Mouse (Mus musculus): ENCODE results near the gene Olfr1258. TPM values are rescaled to one million over a fixed set of nuclear protein-coding genes. Genes with fewer than 3 reads are reported as not detected.
"Not testable (repeated sequence)": the region's sequence is repeated elsewhere in the genome, so short reads cannot be mapped to it uniquely, and the experiment has no call there.

The Olfr1258 gene
- polyA plus RNA-seq (2015; fragmentation: Nextera tagmentation; extraction: Ambion mirVana) = not detected in 2 replicates

- no peak within 1 kb of the TSS for H3K9ac ChIP-seq (ENCODE audit: low read depth, low read length)
- TF ChIP-seq CTCF (IDR thresholded peaks at IDR 0.05; ENCODE audit: low read depth) = no peak
- ATAC-seq (replicated peaks; ENCODE audit: low FRiP score, low read depth) = no peak
Observed at GRCm38 (mm10) chr2:89927009-89927408, at the start of gene Olfr1258. Olfr1258 (plus strand) TSS chr2:89927309.

GRCm38 (mm10) chr2:89878137-89878536 is 49.0 kb upstream of the Olfr1258 start, which contains the start of gene Olfr1257:
Olfr1257 (plus strand) TSS chr2:89878437.
- no peak within 1 kb of the TSS for H3K4me3 ChIP-seq (replicated peaks; ENCODE audit: low read depth, low read length)
- H3K9me3 ChIP-seq (replicated peaks; ENCODE audit: low read length) = no peaks in the 10 kb centered on the region
- TF ChIP-seq CTCF (IDR thresholded peaks at IDR 0.05; ENCODE audit: low read depth) = no peak
- H3K4me2 ChIP-seq (ENCODE audit: low read length) = no peak within 1 kb of the TSS
- no peak for DNase-seq (ENCODE audit: low spot score)
- H3K36me3 ChIP-seq (ENCODE audit: insufficient read depth, low read length) = no peaks in the 10 kb centered on the region
- ATAC-seq (replicated peaks; ENCODE audit: low FRiP score, low read depth) = no peak
- H3K27me3 ChIP-seq (ENCODE audit: insufficient read depth, low read length) = no peaks in the 10 kb centered on the region
- H3K4me1 ChIP-seq (replicated peaks; ENCODE audit: insufficient read depth, low read length) = no peaks in the 10 kb centered on the region
- H3K27ac ChIP-seq = no peak within 1 kb of the TSS
- no peak within 1 kb of the TSS for H3K9ac ChIP-seq (ENCODE audit: low read depth, low read length)
- WGBS = 92% methylated on average over 1 of the region's 1 CpGs

More at GRCm38 (mm10) chr2:89927009-89927408, at the start of gene Olfr1258:
- no peak within 1 kb of the TSS for H3K27ac ChIP-seq
- H3K4me1 ChIP-seq (replicated peaks; ENCODE audit: insufficient read depth, low read length) = no peaks in the 10 kb centered on the region
- H3K27me3 ChIP-seq (ENCODE audit: insufficient read depth, low read length) = no peaks in the 10 kb centered on the region
- H3K9me3 ChIP-seq (replicated peaks; ENCODE audit: low read length) = no peaks in the 10 kb centered on the region
- H3K4me3 ChIP-seq (replicated peaks; ENCODE audit: low read depth, low read length) = no peak within 1 kb of the TSS
- H3K4me2 ChIP-seq (ENCODE audit: low read length) = no peak within 1 kb of the TSS
- DNase-seq (ENCODE audit: low spot score) = no peak
- H3K36me3 ChIP-seq (ENCODE audit: insufficient read depth, low read length) = no peaks in the 10 kb centered on the region

- H3K27me3 ChIP-seq (ENCODE audit: insufficient read depth, low read length); H3K27ac ChIP-seq; H3K9ac ChIP-seq (ENCODE audit: low read depth, low read length); DNase-seq (ENCODE audit: low spot score); H3K4me1 ChIP-seq (replicated peaks; ENCODE audit: insufficient read depth, low read length); H3K9me3 ChIP-seq (replicated peaks; ENCODE audit: low read length); H3K4me3 ChIP-seq (replicated peaks; ENCODE audit: low read depth, low read length); H3K36me3 ChIP-seq (ENCODE audit: insufficient read depth, low read length); ATAC-seq (replicated peaks; ENCODE audit: low FRiP score, low read depth); H3K4me2 ChIP-seq (ENCODE audit: low read length): not testable (repeated sequence)
- 91% methylated on average over 9 of the region's 9 CpGs for WGBS
Observed at GRCm38 (mm10) chr2:89912616-89913015, 14.5 kb upstream of the Olfr1258 start.

GRCm38 (mm10) chr2:89948564-89948963 is 21.5 kb downstream of the Olfr1258 start, which contains the start of gene Olfr1259:
Olfr1259 (minus strand) TSS chr2:89948664.
- no peak for TF ChIP-seq CTCF (IDR thresholded peaks at IDR 0.05; ENCODE audit: low read depth)

GRCm38 (mm10) chr2:89974184-89974583 is 47.1 kb downstream of the Olfr1258 start, which contains the start of gene Olfr1260:
Olfr1260 (plus strand) TSS chr2:89974340.
- no peak within 1 kb of the TSS for H3K27ac ChIP-seq
- DNase-seq (ENCODE audit: low spot score) = peak; percentile 29

More at GRCm38 (mm10) chr2:89948564-89948963, 21.5 kb downstream of the Olfr1258 start, which contains the start of gene Olfr1259:
- Histone ChIP-seq H3K9ac (ENCODE audit: low read depth, low read length) (no peak within 1 kb of the TSS), H3K4me1 (replicated peaks; ENCODE audit: insufficient read depth, low read length) (no peaks in the 10 kb centered on the region), H3K4me3 (replicated peaks; ENCODE audit: low read depth, low read length) (no peak within 1 kb of the TSS), H3K27me3 (ENCODE audit: insufficient read depth, low read length) (no peaks in the 10 kb centered on the region), H3K9me3 (replicated peaks; ENCODE audit: low read length) (no peaks in the 10 kb centered on the region), H3K36me3 (ENCODE audit: insufficient read depth, low read length) (no peaks in the 10 kb centered on the region), H3K4me2 (ENCODE audit: low read length) (no peak within 1 kb of the TSS), H3K27ac (no peak within 1 kb of the TSS)
- DNase-seq (ENCODE audit: low spot score) (no peak), ATAC-seq (replicated peaks; ENCODE audit: low FRiP score, low read depth) (no peak)
- 83% methylated on average over 5 of the region's 5 CpGs for WGBS

GRCm38 (mm10) chr2:89977709-89978108 is 50.6 kb downstream of the Olfr1258 start:
- Histone ChIP-seq H3K36me3 (ENCODE audit: insufficient read depth, low read length) (no peaks in the 10 kb centered on the region), H3K9ac (ENCODE audit: low read depth, low read length) (no peak overlapping the region), H3K4me2 (ENCODE audit: low read length) (no peak overlapping the region), H3K4me1 (replicated peaks; ENCODE audit: insufficient read depth, low read length) (no peaks in the 10 kb centered on the region), H3K9me3 (replicated peaks; ENCODE audit: low read length) (no peaks in the 10 kb centered on the region), H3K27me3 (ENCODE audit: insufficient read depth, low read length) (no peaks in the 10 kb centered on the region), H3K27ac (no peak overlapping the region), H3K4me3 (replicated peaks; ENCODE audit: low read depth, low read length) (no peak overlapping the region)
- no peak for TF ChIP-seq CTCF (IDR thresholded peaks at IDR 0.05; ENCODE audit: low read depth)
- WGBS = 86% methylated on average over 2 of the region's 2 CpGs
- ATAC-seq (replicated peaks; ENCODE audit: low FRiP score, low read depth) (no peak), DNase-seq (ENCODE audit: low spot score) (no peak)

More at GRCm38 (mm10) chr2:89974184-89974583, 47.1 kb downstream of the Olfr1258 start, which contains the start of gene Olfr1260:
- WGBS = 3% methylated on average over 2 of the region's 2 CpGs
- no peak for ATAC-seq (replicated peaks; ENCODE audit: low FRiP score, low read depth)
- H3K36me3 ChIP-seq (ENCODE audit: insufficient read depth, low read length) = no peaks in the 10 kb centered on the region
- no peak within 1 kb of the TSS for H3K4me3 ChIP-seq (replicated peaks; ENCODE audit: low read depth, low read length)
- H3K4me2 ChIP-seq (ENCODE audit: low read length) = no peak within 1 kb of the TSS
- TF ChIP-seq CTCF (IDR thresholded peaks at IDR 0.05; ENCODE audit: low read depth) = no peak
- no peaks in the 10 kb centered on the region for H3K4me1 ChIP-seq (replicated peaks; ENCODE audit: insufficient read depth, low read length)
- H3K9me3 ChIP-seq (replicated peaks; ENCODE audit: low read length) = no peaks in the 10 kb centered on the region
- no peak within 1 kb of the TSS for H3K9ac ChIP-seq (ENCODE audit: low read depth, low read length)
- no peaks in the 10 kb centered on the region for H3K27me3 ChIP-seq (ENCODE audit: insufficient read depth, low read length)

Other genes starting within 250 kb of the Olfr1258 start
- gene Olfr1252, start 202.3 kb upstream of the Olfr1258 start, polyA plus RNA-seq (2015; fragmentation: Nextera tagmentation; extraction: Ambion mirVana) = not detected in 2 replicates
- not detected in 2 replicates for gene Olfr1253, start 170.2 kb upstream of the Olfr1258 start, polyA plus RNA-seq (2015; fragmentation: Nextera tagmentation; extraction: Ambion mirVana)
- gene Olfr1254, start 133.7 kb upstream of the Olfr1258 start, polyA plus RNA-seq (2015; fragmentation: Nextera tagmentation; extraction: Ambion mirVana) = not detected in 2 replicates
- gene Olfr1255, start 115.3 kb upstream of the Olfr1258 start, polyA plus RNA-seq (2015; fragmentation: Nextera tagmentation; extraction: Ambion mirVana) = not detected in 2 replicates
- gene Olfr1256, start 85.8 kb upstream of the Olfr1258 start, polyA plus RNA-seq (2015; fragmentation: Nextera tagmentation; extraction: Ambion mirVana) = not detected in 2 replicates
- not detected in 2 replicates for gene Olfr48, start 79.1 kb upstream of the Olfr1258 start, polyA plus RNA-seq (2015; fragmentation: Nextera tagmentation; extraction: Ambion mirVana)
- gene Olfr1257, start 48.9 kb upstream of the Olfr1258 start, polyA plus RNA-seq (2015; fragmentation: Nextera tagmentation; extraction: Ambion mirVana) = not detected in 2 replicates
- gene Olfr1259, start 21.4 kb downstream of the Olfr1258 start, polyA plus RNA-seq (2015; fragmentation: Nextera tagmentation; extraction: Ambion mirVana) = not detected in 2 replicates
- gene Olfr1260, start 47.0 kb downstream of the Olfr1258 start, polyA plus RNA-seq (2015; fragmentation: Nextera tagmentation; extraction: Ambion mirVana) = not detected in 2 replicates
- gene Olfr1261, start 63.9 kb downstream of the Olfr1258 start, polyA plus RNA-seq (2015; fragmentation: Nextera tagmentation; extraction: Ambion mirVana) = not detected in 2 replicates
- not detected in 2 replicates for gene Olfr1262, start 72.8 kb downstream of the Olfr1258 start, polyA plus RNA-seq (2015; fragmentation: Nextera tagmentation; extraction: Ambion mirVana)
- gene Olfr1263, start 84.8 kb downstream of the Olfr1258 start, polyA plus RNA-seq (2015; fragmentation: Nextera tagmentation; extraction: Ambion mirVana) = not detected in 2 replicates
- not detected in 2 replicates for gene Olfr1264, start 98.3 kb downstream of the Olfr1258 start, polyA plus RNA-seq (2015; fragmentation: Nextera tagmentation; extraction: Ambion mirVana)
- gene Olfr1265, start 108.0 kb downstream of the Olfr1258 start, polyA plus RNA-seq (2015; fragmentation: Nextera tagmentation; extraction: Ambion mirVana) = not detected in 2 replicates
- gene Olfr140, start 136.3 kb downstream of the Olfr1258 start, polyA plus RNA-seq (2015; fragmentation: Nextera tagmentation; extraction: Ambion mirVana) = not detected in 2 replicates
- not detected in 2 replicates for gene Olfr1269, start 194.1 kb downstream of the Olfr1258 start, polyA plus RNA-seq (2015; fragmentation: Nextera tagmentation; extraction: Ambion mirVana)
- gene Olfr32, start 215.0 kb downstream of the Olfr1258 start, polyA plus RNA-seq (2015; fragmentation: Nextera tagmentation; extraction: Ambion mirVana) = not detected in 2 replicates
- gene Olfr1270, start 225.8 kb downstream of the Olfr1258 start, polyA plus RNA-seq (2015; fragmentation: Nextera tagmentation; extraction: Ambion mirVana) = not detected in 2 replicates